Mouse (Mus musculus): ENCODE data around the gene Gm21969. TPM values are rescaled to one million over a fixed set of nuclear protein-coding genes. Genes with fewer than 3 reads are reported as not detected.

The Gm21969 gene
- polyA plus RNA-seq, 1 experiment from 2014 or later: not detected

- Histone ChIP-seq H3K36me3 (no peaks in the 10 kb centered on the region), H3K4me2 (no peak overlapping the region), H3K4me1 (replicated peaks) (peaks cover 1% of the 10 kb centered on the region; the same call in 1 of the 2 replicates), H3K4me3 (no peak overlapping the region), H3K27me3 (peaks cover 21% of the 10 kb centered on the region; the same call in 1 of the 2 replicates), H3K27ac (no peak overlapping the region), H3K9ac (no peak overlapping the region), H3K9me3 (no peaks in the 10 kb centered on the region; the same call in 1 of the 2 replicates)
- ATAC-seq (ENCODE audit: low FRiP score): no peak
- 8% methylated on average over 3 of the region's 3 CpGs for WGBS
These were observed 81.6 kb downstream of the Gm21969 start for GRCm38 (mm10) chr4:139684639-139685017.

GRCm38 (mm10) chr4:139688058-139688457 lies 85.1 kb downstream of the Gm21969 start:
- no peaks in the 10 kb centered on the region for H3K36me3 ChIP-seq
- peaks cover 45% of the 10 kb centered on the region for H3K27me3 ChIP-seq
- H3K4me3 ChIP-seq: no peak overlapping the region
- no peak overlapping the region for H3K9ac ChIP-seq
- WGBS: 41% methylated on average over 9 of the region's 9 CpGs
- H3K9me3 ChIP-seq: no peaks in the 10 kb centered on the region
- H3K27ac ChIP-seq: no peak overlapping the region
- peaks cover 7% of the 10 kb centered on the region; the same call in 1 of the 2 replicates for H3K4me1 ChIP-seq (replicated peaks)
- no peak for ATAC-seq (ENCODE audit: low FRiP score)
- H3K4me2 ChIP-seq: no peak overlapping the region

- no peak for ATAC-seq (ENCODE audit: low FRiP score)
These were observed 86.8 kb downstream of the Gm21969 start for GRCm38 (mm10) chr4:139689627-139690269.

GRCm38 (mm10) chr4:139693315-139693714 lies 90.3 kb downstream of the Gm21969 start:
- no peaks in the 10 kb centered on the region for H3K36me3 ChIP-seq
- no peak for ATAC-seq (ENCODE audit: low FRiP score)
- no peaks in the 10 kb centered on the region for H3K9me3 ChIP-seq
- no peak overlapping the region for H3K4me2 ChIP-seq
- no peak overlapping the region for H3K27ac ChIP-seq
- H3K4me3 ChIP-seq: no peak overlapping the region
- H3K4me1 ChIP-seq (replicated peaks): peaks cover 13% of the 10 kb centered on the region; the same call in 1 of the 2 replicates
- no peak overlapping the region for H3K9ac ChIP-seq
- H3K27me3 ChIP-seq: peaks cover 51% of the 10 kb centered on the region
- 36% methylated on average over 5 of the region's 5 CpGs for WGBS

More at GRCm38 (mm10) chr4:139689627-139690269, 86.8 kb downstream of the Gm21969 start:
- no peak overlapping the region for H3K4me2 ChIP-seq
- peaks cover 60% of the 10 kb centered on the region for H3K27me3 ChIP-seq
- no peak overlapping the region for H3K9ac ChIP-seq
- H3K4me3 ChIP-seq: no peak overlapping the region
- H3K4me1 ChIP-seq (replicated peaks): peaks cover 7% of the 10 kb centered on the region; the same call in 1 of the 2 replicates
- no peak overlapping the region for H3K27ac ChIP-seq
- H3K36me3 ChIP-seq: no peaks in the 10 kb centered on the region
- no peaks in the 10 kb centered on the region for H3K9me3 ChIP-seq
- WGBS: 43% methylated on average over 7 of the region's 7 CpGs

GRCm38 (mm10) chr4:139697755-139698154 lies 94.8 kb downstream of the Gm21969 start:
- Histone ChIP-seq H3K9ac (no peak overlapping the region), H3K36me3 (no peaks in the 10 kb centered on the region), H3K4me3 (no peak overlapping the region), H3K4me1 (replicated peaks) (peaks cover 6% of the 10 kb centered on the region; the same call in 1 of the 2 replicates), H3K4me2 (no peak overlapping the region), H3K27me3 (peaks cover 24% of the 10 kb centered on the region), H3K9me3 (no peaks in the 10 kb centered on the region), H3K27ac (no peak overlapping the region)
- WGBS: 4% methylated on average over 9 of the region's 9 CpGs
- no peak for ATAC-seq (ENCODE audit: low FRiP score)

GRCm38 (mm10) chr4:139698602-139699001 lies 95.6 kb downstream of the Gm21969 start:
- no peak overlapping the region for H3K9ac ChIP-seq
- WGBS: 51% methylated on average over 8 of the region's 8 CpGs

GRCm38 (mm10) chr4:139702914-139703313 lies 99.9 kb downstream of the Gm21969 start:
- no peak overlapping the region for H3K27ac ChIP-seq
- H3K4me1 ChIP-seq (replicated peaks): peaks cover under 1% of the 10 kb centered on the region; the same call in 1 of the 2 replicates
- 67% methylated on average over 4 of the region's 4 CpGs for WGBS
- no peak overlapping the region for H3K4me3 ChIP-seq
- ATAC-seq (ENCODE audit: low FRiP score): no peak
- no peak overlapping the region for H3K4me2 ChIP-seq
- H3K9me3 ChIP-seq: no peaks in the 10 kb centered on the region
- no peak overlapping the region for H3K9ac ChIP-seq
- peaks cover 7% of the 10 kb centered on the region; the same call in 1 of the 2 replicates for H3K27me3 ChIP-seq
- H3K36me3 ChIP-seq: no peaks in the 10 kb centered on the region

More at GRCm38 (mm10) chr4:139698602-139699001, 95.6 kb downstream of the Gm21969 start:
- no peaks in the 10 kb centered on the region for H3K9me3 ChIP-seq
- no peak for ATAC-seq (ENCODE audit: low FRiP score)
- no peaks in the 10 kb centered on the region for H3K36me3 ChIP-seq
- peaks cover 6% of the 10 kb centered on the region; the same call in 1 of the 2 replicates for H3K4me1 ChIP-seq (replicated peaks)
- peaks cover 15% of the 10 kb centered on the region for H3K27me3 ChIP-seq
- no peak overlapping the region for H3K27ac ChIP-seq
- no peak overlapping the region for H3K4me2 ChIP-seq
- no peak overlapping the region for H3K4me3 ChIP-seq

GRCm38 (mm10) chr4:139703468-139703867 lies 100.5 kb downstream of the Gm21969 start:
- no peak overlapping the region for H3K4me3 ChIP-seq

GRCm38 (mm10) chr4:139705986-139706385 lies 103.0 kb downstream of the Gm21969 start:
- ATAC-seq (ENCODE audit: low FRiP score): no peak
- H3K27ac ChIP-seq: no peak overlapping the region
- H3K9me3 ChIP-seq: no peaks in the 10 kb centered on the region
- H3K27me3 ChIP-seq: peaks cover 12% of the 10 kb centered on the region; the same call in 1 of the 2 replicates
- no peak overlapping the region for H3K4me2 ChIP-seq
- H3K9ac ChIP-seq: no peak overlapping the region
- peaks cover 7% of the 10 kb centered on the region for H3K4me1 ChIP-seq (replicated peaks)
- no peaks in the 10 kb centered on the region for H3K36me3 ChIP-seq
- no peak overlapping the region for H3K4me3 ChIP-seq
- 88% methylated on average over 5 of the region's 5 CpGs for WGBS

More at GRCm38 (mm10) chr4:139703468-139703867, 100.5 kb downstream of the Gm21969 start:
- no peak for ATAC-seq (ENCODE audit: low FRiP score)
- Histone ChIP-seq H3K36me3 (no peaks in the 10 kb centered on the region), H3K27ac (no peak overlapping the region), H3K4me1 (replicated peaks) (no peaks in the 10 kb centered on the region), H3K9ac (no peak overlapping the region), H3K4me2 (no peak overlapping the region), H3K9me3 (no peaks in the 10 kb centered on the region), H3K27me3 (peaks cover 12% of the 10 kb centered on the region; the same call in 1 of the 2 replicates)
- WGBS: 85% methylated on average over 11 of the region's 11 CpGs

GRCm38 (mm10) chr4:139710467-139711334 lies 107.7 kb downstream of the Gm21969 start:
- Histone ChIP-seq H3K4me3 (no peak overlapping the region), H3K36me3 (no peaks in the 10 kb centered on the region), H3K4me2 (peak overlapping the region; percentile 21; the same call in 1 of the 2 replicates), H3K9ac (no peak overlapping the region), H3K9me3 (no peaks in the 10 kb centered on the region), H3K27me3 (peaks cover 24% of the 10 kb centered on the region; the same call in 1 of the 2 replicates), H3K4me1 (replicated peaks) (peaks cover 20% of the 10 kb centered on the region), H3K27ac (peak overlapping the region; percentile 48; the same call in 1 of the 2 replicates)
- WGBS: 25% methylated on average over 25 of the region's 25 CpGs
- 0 out of 2 replicates have a peak, but pooled peaks have one; percentile 28 for ATAC-seq (ENCODE audit: low FRiP score)
